Mouse (Mus musculus) neural tube, embryonic 13.5 days (tissue): ENCODE measurements around the gene Dusp2. TPM values are rescaled to one million over a fixed set of nuclear protein-coding genes. Genes with fewer than 3 reads are reported as not detected.

ENCODE experiments used
- polyA plus RNA-seq: library from polyadenylated mRNA; unstranded; fragments of >200 nt; fragmentation: Nextera tagmentation; extraction: Ambion mirVana; gene quantifications from 2 replicates; pipeline ENCODE4 v1.2.1, GENCODE M21; 2015

Dusp2 gene
- polyA plus RNA-seq, 1 experiment from 2014 or later: 9.1 TPM

Other genes with a start within 250 kb of the Dusp2 start
- 19.8 and 21.2 TPM in 2 replicates for gene Ncaph, start 202.2 kb upstream of the Dusp2 start, polyA plus RNA-seq
- gene Itpripl1, start 192.7 kb upstream of the Dusp2 start, polyA plus RNA-seq: 15.0 and 16.4 TPM in 2 replicates
- gene 1810024B03Rik, start 127.9 kb upstream of the Dusp2 start, polyA plus RNA-seq: 1.4 and 1.8 TPM in 2 replicates
- gene Snrnp200, start 127.8 kb upstream of the Dusp2 start, polyA plus RNA-seq: 47.8 and 52.6 TPM in 2 replicates
- 59.2 and 65.8 TPM in 2 replicates for gene Ciao1, start 88.3 kb upstream of the Dusp2 start, polyA plus RNA-seq
- gene Tmem127, start 88.3 kb upstream of the Dusp2 start, polyA plus RNA-seq: 43.7 and 45.4 TPM in 2 replicates
- 71.7 and 78.6 TPM in 2 replicates for gene Stard7, start 65.9 kb upstream of the Dusp2 start, polyA plus RNA-seq
- gene Astl, start 2.5 kb downstream of the Dusp2 start, polyA plus RNA-seq: not detected in 2 replicates
- 0.32 and 0.45 TPM in 2 replicates for gene Adra2b, start 27.0 kb downstream of the Dusp2 start, polyA plus RNA-seq
- gene Gpat2, start 89.0 kb downstream of the Dusp2 start, polyA plus RNA-seq: 0.29 and 0.31 TPM in 2 replicates
- gene Fahd2a, start 108.4 kb downstream of the Dusp2 start, polyA plus RNA-seq: 24.7 and 32.5 TPM in 2 replicates
- 3.1 and 3.9 TPM in 2 replicates for gene Kcnip3, start 185.9 kb downstream of the Dusp2 start, polyA plus RNA-seq
- not detected in 2 replicates for gene Prom2, start 205.3 kb downstream of the Dusp2 start, polyA plus RNA-seq